Comparison of ENCODE assay signal across 8 mouse cellular contexts in the genomic region with DNA sequence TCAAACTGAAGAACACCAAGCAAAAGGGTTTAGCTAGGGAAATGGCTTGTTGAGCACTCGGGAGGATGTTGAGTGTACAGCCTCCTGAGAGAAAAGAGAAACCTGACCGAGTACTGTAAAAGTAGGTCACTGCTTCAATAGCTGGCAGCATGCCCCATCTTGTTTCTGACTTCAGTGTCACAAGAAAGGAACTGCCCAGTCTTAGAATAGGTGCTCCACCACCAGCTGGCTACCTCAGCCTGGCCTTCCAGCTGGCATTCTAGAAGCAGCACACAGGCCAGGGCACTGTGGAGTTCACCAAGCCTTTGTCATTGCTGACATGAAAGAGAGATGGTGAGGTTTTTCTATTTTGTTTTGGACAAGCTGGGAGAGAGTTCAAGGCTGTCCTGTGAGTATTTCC.
DNase-seq lines count a peak whose midpoint lies in the region; ATAC-seq and TF ChIP-seq lines count a peak whose summit lies in the region.

No protein-coding gene starts in this region.

- TF ChIP-seq EP300 in lung, postnatal 0 days (IDR thresholded peaks at IDR 0.05) = no peak

- no peak overlapping the region for H3K4me3 ChIP-seq in lung, postnatal 0 days (ENCODE audit: low read depth, low read length)
- no peak overlapping the region for H3K4me3 ChIP-seq in intestine, postnatal 0 days (ENCODE audit: low read depth, low read length)

- H3K9me3 ChIP-seq in lung, postnatal 0 days (ENCODE audit: low read length) = no peaks in the 10 kb centered on the region
- H3K9me3 ChIP-seq in intestine, postnatal 0 days (ENCODE audit: control insufficient read depth) = no peaks in the 10 kb centered on the region

- H3K27me3 ChIP-seq in lung, postnatal 0 days (replicated peaks; ENCODE audit: insufficient read depth, low read length) = no peaks in the 10 kb centered on the region
- no peaks in the 10 kb centered on the region for H3K27me3 ChIP-seq in intestine, postnatal 0 days (replicated peaks; ENCODE audit: control insufficient read depth, insufficient read depth, low read length)

- intact Hi-C loops in heart, postnatal 25 days (cut with DNase I) = no loop called here

- no peak for TF ChIP-seq CTCF in lung, postnatal 0 days (IDR thresholded peaks at IDR 0.05)
- no peak for TF ChIP-seq CTCF in intestine, postnatal 0 days (IDR thresholded peaks at IDR 0.05; ENCODE audit: low read depth)

- 36% methylated on average over 2 of the region's 2 CpGs for WGBS in lung, postnatal 0 days
- 68% methylated on average over 2 of the region's 2 CpGs for WGBS in intestine, postnatal 0 days

- DNase-seq in frontal cortex, adult 2 months (ENCODE audit: extremely low spot score in 1 of 2, low spot score in 1 of 2) = peak; percentile 34 to 58
- no peak for DNase-seq in frontal cortex, postnatal 14 days (ENCODE audit: low spot score in 2 of 2)
- peak; percentile 51 for DNase-seq in Muller cell, postnatal 12 days (ENCODE audit: inconsistent ontology term)
- peak; percentile 69 for DNase-seq in cerebellum, adult 8-10 months
- peak; percentile 52 for DNase-seq in heart, postnatal 25 days (ENCODE audit: low spot score)
- peak; percentile 75 for DNase-seq in lung, postnatal 0 days (ENCODE audit: low spot score)
- DNase-seq in urinary bladder, postnatal 36 days (ENCODE audit: low spot score in 2 of 2) = peak; percentile 56 to 77

- peaks cover 4% of the 10 kb centered on the region; the same call in 1 of the 2 replicates for H3K4me1 ChIP-seq in lung, postnatal 0 days (ENCODE audit: insufficient read depth, low read depth, low read length)
- 0 out of 2 replicates have a peak, but pooled peaks cover 3% of the 10 kb centered on the region for H3K4me1 ChIP-seq in intestine, postnatal 0 days (replicated peaks; ENCODE audit: control insufficient read depth, insufficient read depth, low read length)

- no peak overlapping the region for H3K9ac ChIP-seq in lung, postnatal 0 days (replicated peaks; ENCODE audit: low read depth)
- H3K9ac ChIP-seq in intestine, postnatal 0 days (ENCODE audit: low read depth, low read length) = no peak overlapping the region

- H3K36me3 ChIP-seq in lung, postnatal 0 days (ENCODE audit: insufficient read depth, low read length) = no peaks in the 10 kb centered on the region
- H3K36me3 ChIP-seq in intestine, postnatal 0 days (ENCODE audit: control insufficient read depth, insufficient read depth) = no peaks in the 10 kb centered on the region

- ATAC-seq in lung, postnatal 0 days = peak; percentile 42
- no peak for ATAC-seq in intestine, postnatal 0 days

- no peak overlapping the region for H3K4me2 ChIP-seq in lung, postnatal 0 days (replicated peaks; ENCODE audit: low read depth, low read length)
- H3K4me2 ChIP-seq in intestine, postnatal 0 days (replicated peaks; ENCODE audit: low read depth) = no peak overlapping the region

- peak overlapping the region; percentile 60 for H3K27ac ChIP-seq in lung, postnatal 0 days (ENCODE audit: low read length)
- no peak overlapping the region for H3K27ac ChIP-seq in intestine, postnatal 0 days (ENCODE audit: low read depth, low read length)

Comparison
In these comparisons a context has a peak if more than half of its experiments do, and no peak if none do; other contexts are left out.
1. DNase-seq: peak in frontal cortex, adult 2 months (2 of 2), Muller cell, postnatal 12 days (single experiment), cerebellum, adult 8-10 months (single experiment), heart, postnatal 25 days (single experiment), lung, postnatal 0 days (single experiment) and urinary bladder, postnatal 36 days (2 of 2); none in frontal cortex, postnatal 14 days (0 of 2).